Mouse (Mus musculus) bone marrow macrophage, adult 2 months (primary cell): ENCODE results near the gene Slc29a1. TPM values are rescaled to one million over a fixed set of nuclear protein-coding genes. Genes with fewer than 3 reads are reported as not detected.

ENCODE experiments used
- H3K27ac ChIP-seq: 2 replicates; pipeline ENCODE4 v1.5.1; 2012; ENCODE audit warnings: low read depth, low read length; ENCODE audit not compliant: insufficient read depth
- H3K4me1 ChIP-seq: 2 replicates; pipeline ENCODE4 v1.6.1; 2012; ENCODE audit warnings: low read length; ENCODE audit not compliant: control insufficient read depth, insufficient read depth
- H3K4me3 ChIP-seq: 2 replicates; pipeline ENCODE4 v1.5.1; 2012; ENCODE audit warnings: mild to moderate bottlenecking, low read length, moderate library complexity; ENCODE audit not compliant: insufficient read depth
- CTCF ChIP-seq: IDR thresholded peaks from 2 replicates; pipeline ENCODE4 v1.5.1; 2012; ENCODE audit warnings: low read depth, mild to moderate bottlenecking, low read length, moderate library complexity
- POLR2A ChIP-seq: IDR thresholded peaks from 2 replicates; pipeline ENCODE4 v1.6.1; 2012; ENCODE audit warnings: mild to moderate bottlenecking, low read depth, low read length, borderline replicate concordance
- polyA plus RNA-seq: library from polyadenylated mRNA; stranded (reverse); fragments of >200 nt; gene quantifications from 2 replicates; pipeline ENCODE4 v1.2.4, GENCODE M21; 2012; ENCODE audit not compliant: missing spikeins, insufficient read depth, insufficient read length

The Slc29a1 gene
- polyA plus RNA-seq, 1 experiment, result 93.9 TPM

- no peak for TF ChIP-seq CTCF
- no peak for TF ChIP-seq POLR2A
- H3K4me1 ChIP-seq, result peaks cover 32% of the 10 kb centered on the region
- H3K4me3 ChIP-seq, result no peak overlapping the region
- H3K27ac ChIP-seq, result no peak overlapping the region
Measured at GRCm38 (mm10) chr17:45582188-45582587, 17.2 kb downstream of the Slc29a1 start.

GRCm38 (mm10) chr17:45581567-45581983 lies 17.8 kb downstream of the Slc29a1 start:
- Histone ChIP-seq H3K4me1 (peaks cover 32% of the 10 kb centered on the region), H3K4me3 (no peak overlapping the region), H3K27ac (no peak overlapping the region)
- TF ChIP-seq POLR2A (no peak), CTCF (no peak)

GRCm38 (mm10) chr17:45580958-45581477 lies 18.4 kb downstream of the Slc29a1 start:
- TF ChIP-seq CTCF, result no peak
- peaks cover 28% of the 10 kb centered on the region for H3K4me1 ChIP-seq
- H3K27ac ChIP-seq, result no peak overlapping the region
- no peak overlapping the region for H3K4me3 ChIP-seq

- Histone ChIP-seq H3K4me1 (peaks cover 20% of the 10 kb centered on the region), H3K27ac (no peak overlapping the region), H3K4me3 (no peak overlapping the region)
- TF ChIP-seq POLR2A (no peak), CTCF (no peak)
Measured at GRCm38 (mm10) chr17:45579554-45579953, 19.9 kb downstream of the Slc29a1 start.

- TF ChIP-seq POLR2A (no peak), CTCF (peak; percentile 41; the same call in 1 of the 2 replicates)
- Histone ChIP-seq H3K27ac (no peak overlapping the region), H3K4me3 (no peak overlapping the region), H3K4me1 (peaks cover 17% of the 10 kb centered on the region)
Measured at GRCm38 (mm10) chr17:45578843-45579242, 20.6 kb downstream of the Slc29a1 start.

GRCm38 (mm10) chr17:45578242-45578641 lies 21.2 kb downstream of the Slc29a1 start:
- no peak overlapping the region for H3K27ac ChIP-seq
- H3K4me1 ChIP-seq, result peaks cover 12% of the 10 kb centered on the region
- TF ChIP-seq POLR2A, result no peak
- TF ChIP-seq CTCF, result no peak
- no peak overlapping the region for H3K4me3 ChIP-seq

GRCm38 (mm10) chr17:45575123-45575897 lies 24.1 kb downstream of the Slc29a1 start:
- TF ChIP-seq POLR2A (no peak), CTCF (no peak)
- no peak overlapping the region for H3K27ac ChIP-seq
- peaks cover 20% of the 10 kb centered on the region for H3K4me1 ChIP-seq
- no peak overlapping the region for H3K4me3 ChIP-seq

GRCm38 (mm10) chr17:45574129-45574761 lies 25.2 kb downstream of the Slc29a1 start:
- TF ChIP-seq POLR2A (no peak), CTCF (no peak)
- Histone ChIP-seq H3K27ac (peak overlapping the region; percentile 97), H3K4me1 (peaks cover 30% of the 10 kb centered on the region), H3K4me3 (peak overlapping the region; percentile 92)

- Histone ChIP-seq H3K27ac (peak overlapping the region; percentile 97), H3K4me1 (peaks cover 31% of the 10 kb centered on the region), H3K4me3 (peak overlapping the region; percentile 92)
- no peak for TF ChIP-seq POLR2A
- no peak for TF ChIP-seq CTCF
Measured at GRCm38 (mm10) chr17:45573780-45574123, 25.7 kb downstream of the Slc29a1 start.
